Mouse (Mus musculus) liver, embryonic 11.5 days (tissue): Measurements from ENCODE around the gene Fbxo34. TPM values are rescaled to one million over a fixed set of nuclear protein-coding genes. Genes with fewer than 3 reads are reported as not detected.
"Not testable (repeated sequence)": the region's sequence is repeated elsewhere in the genome, so short reads cannot be mapped to it uniquely, and the experiment has no call there.

Source experiments
- ATAC-seq: fragments of 200-750 bp; cut with Nextera tagmentation; replicated peaks from 2 replicates; pipeline ENCODE4 v1.8.0; 2017; ENCODE audit warnings: moderate number of reproducible peaks, mild to moderate bottlenecking, moderate TSS enrichment, moderate library complexity; ENCODE audit not compliant: low FRiP score
- DNase-seq: peaks from one replicate; pipeline ENCODE4 v3.0.0-alpha.2; 2017; ENCODE audit warnings: low spot score
- H3K27ac ChIP-seq: fragments of 300-500 bp; sonication (generic); 2 replicates; pipeline ENCODE4 v1.5.1; 2014; ENCODE audit warnings: mild to moderate bottlenecking, low read depth, low read length, control low read depth
- H3K27me3 ChIP-seq: fragments of 300-500 bp; sonication (generic); replicated peaks from 2 replicates; pipeline ENCODE4 v1.6.1; 2014; ENCODE audit warnings: low read length, mixed read lengths; ENCODE audit not compliant: control insufficient read depth, insufficient read depth
- H3K36me3 ChIP-seq: fragments of 300-500 bp; sonication (generic); 2 replicates; pipeline ENCODE4 v1.6.1; 2014; ENCODE audit warnings: mild to moderate bottlenecking, low read length, moderate library complexity, mixed read lengths; ENCODE audit not compliant: control insufficient read depth, insufficient read depth
- H3K4me1 ChIP-seq: fragments of 300-500 bp; sonication (generic); replicated peaks from 2 replicates; pipeline ENCODE4 v1.6.1; 2014; ENCODE audit warnings: low read length, mixed read lengths; ENCODE audit not compliant: control insufficient read depth, insufficient read depth
- H3K4me2 ChIP-seq: fragments of 300-500 bp; sonication (generic); 2 replicates; pipeline ENCODE4 v1.6.1; 2014; ENCODE audit warnings: mild to moderate bottlenecking, control low read depth, moderate library complexity
- H3K4me3 ChIP-seq: fragments of 300-500 bp; sonication (generic); 2 replicates; pipeline ENCODE4 v1.5.1; 2014; ENCODE audit warnings: low read depth, low read length, control low read depth
- H3K9ac ChIP-seq: fragments of 300-500 bp; sonication (generic); 2 replicates; pipeline ENCODE4 v1.6.1; 2014; ENCODE audit warnings: low read depth, low read length, control low read depth
- H3K9me3 ChIP-seq: fragments of 300-500 bp; sonication (generic); 2 replicates; pipeline ENCODE4 v1.6.1; 2016; ENCODE audit warnings: low read length, inconsistent platforms, mixed read lengths; ENCODE audit not compliant: control insufficient read depth
- WGBS: fragments of 180-500 bp; shearing (Covaris S2); extraction: QIAGEN DNeasy Blood & Tissue Kit; methylation state at CpG from one replicate; pipeline ENCODE4 v1.1.7; 2014; 5-methylcytosine and 5-hydroxymethylcytosine counted together
- polyA plus RNA-seq: library from polyadenylated mRNA; unstranded; fragments of >200 nt; fragmentation: Nextera tagmentation; extraction: Ambion mirVana; gene quantifications from 2 replicates; pipeline ENCODE4 v1.2.1, GENCODE M21; 2014

The Fbxo34 gene
- polyA plus RNA-seq, 1 experiment from 2014 or later = 27.8 TPM

DNA sequence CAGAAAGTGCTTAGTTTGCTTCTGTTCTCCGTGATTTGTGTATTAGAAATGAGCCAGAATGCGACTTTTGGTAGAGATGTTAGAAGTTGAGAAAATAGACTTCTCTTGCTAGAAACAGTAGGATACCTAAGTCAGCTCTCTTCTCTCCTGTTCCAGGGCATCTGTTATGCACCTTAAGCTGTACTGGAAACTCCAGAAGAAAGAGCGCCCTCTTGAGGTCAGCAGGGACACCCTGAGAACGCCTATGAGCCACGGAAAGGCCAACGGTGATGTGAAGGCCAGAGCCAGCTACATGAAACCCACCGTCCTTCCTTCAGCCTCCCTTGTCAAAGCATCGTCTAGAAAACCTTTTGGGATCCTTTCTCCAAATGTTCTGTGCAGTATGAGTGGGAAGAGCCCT is 78.8 kb downstream of the Fbxo34 start:
- Histone ChIP-seq H3K27me3 (no peaks in the 10 kb centered on the region), H3K4me1 (peaks cover 49% of the 10 kb centered on the region), H3K36me3 (peaks cover 2% of the 10 kb centered on the region; the same call in 1 of the 2 replicates), H3K9me3 (no peaks in the 10 kb centered on the region), H3K9ac (no peak overlapping the region), H3K4me3 (no peak overlapping the region), H3K27ac (no peak overlapping the region), H3K4me2 (no peak overlapping the region)
- WGBS = 41% methylated on average over 8 of the region's 8 CpGs
- ATAC-seq = no peak
- DNase-seq = no peak

DNA sequence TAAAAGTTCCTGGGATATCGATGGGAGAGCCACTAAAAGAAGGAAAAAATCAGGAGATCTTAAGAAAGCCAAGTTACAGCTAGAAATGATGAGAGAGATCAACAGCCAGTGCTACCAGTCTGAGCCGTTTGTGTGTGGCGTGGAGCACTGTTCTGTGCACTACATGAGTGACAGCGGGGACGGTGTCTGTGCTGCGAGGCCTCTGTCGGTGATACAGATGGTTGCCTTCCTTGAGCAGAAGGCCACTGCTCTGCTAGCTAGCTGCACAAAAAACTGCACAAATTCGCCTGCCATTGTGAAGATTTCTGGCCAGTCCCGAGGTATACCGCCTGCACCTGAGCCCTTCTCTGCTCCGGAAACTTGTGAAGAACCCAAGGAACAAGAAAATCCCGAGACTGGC is 79.4 kb downstream of the Fbxo34 start:
- not testable (repeated sequence) for H3K4me3 ChIP-seq, H3K36me3 ChIP-seq, H3K4me2 ChIP-seq, H3K9me3 ChIP-seq, ATAC-seq, H3K9ac ChIP-seq, DNase-seq, H3K27ac ChIP-seq, H3K27me3 ChIP-seq
- H3K4me1 ChIP-seq = peaks cover 52% of the 10 kb centered on the region
- 91% methylated on average over 11 of the region's 12 CpGs for WGBS

DNA sequence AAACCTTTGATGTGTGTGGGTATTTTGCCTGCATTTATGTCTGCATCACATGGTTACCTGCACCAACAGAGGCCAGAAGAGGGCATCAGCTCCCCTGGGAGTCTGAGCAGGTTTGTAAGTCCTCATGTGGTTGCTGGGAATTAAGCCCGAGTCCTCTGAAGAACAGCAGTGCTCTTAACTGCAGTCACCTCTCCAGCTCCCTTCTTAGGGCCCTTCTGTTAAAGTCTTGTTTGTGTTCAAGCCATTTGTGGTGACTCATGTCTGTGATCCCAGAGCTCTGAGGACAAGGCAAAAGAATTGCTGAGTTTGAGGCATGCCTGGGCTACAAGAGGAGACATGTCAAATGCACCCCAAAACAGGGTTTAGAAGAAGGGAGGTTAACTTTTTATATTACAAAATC is 82.3 kb downstream of the Fbxo34 start:
- H3K36me3 ChIP-seq = peaks cover 2% of the 10 kb centered on the region; the same call in 1 of the 2 replicates
- no peaks in the 10 kb centered on the region for H3K27me3 ChIP-seq
- no peak overlapping the region for H3K4me2 ChIP-seq
- H3K4me3 ChIP-seq = no peak overlapping the region
- ATAC-seq (no peak), DNase-seq (no peak)
- peaks cover 35% of the 10 kb centered on the region for H3K4me1 ChIP-seq
- H3K27ac ChIP-seq = peak overlapping the region; percentile 90
- H3K9ac ChIP-seq = no peak overlapping the region
- 73% methylated on average over 1 of the region's 1 CpGs for WGBS
- no peaks in the 10 kb centered on the region for H3K9me3 ChIP-seq

DNA sequence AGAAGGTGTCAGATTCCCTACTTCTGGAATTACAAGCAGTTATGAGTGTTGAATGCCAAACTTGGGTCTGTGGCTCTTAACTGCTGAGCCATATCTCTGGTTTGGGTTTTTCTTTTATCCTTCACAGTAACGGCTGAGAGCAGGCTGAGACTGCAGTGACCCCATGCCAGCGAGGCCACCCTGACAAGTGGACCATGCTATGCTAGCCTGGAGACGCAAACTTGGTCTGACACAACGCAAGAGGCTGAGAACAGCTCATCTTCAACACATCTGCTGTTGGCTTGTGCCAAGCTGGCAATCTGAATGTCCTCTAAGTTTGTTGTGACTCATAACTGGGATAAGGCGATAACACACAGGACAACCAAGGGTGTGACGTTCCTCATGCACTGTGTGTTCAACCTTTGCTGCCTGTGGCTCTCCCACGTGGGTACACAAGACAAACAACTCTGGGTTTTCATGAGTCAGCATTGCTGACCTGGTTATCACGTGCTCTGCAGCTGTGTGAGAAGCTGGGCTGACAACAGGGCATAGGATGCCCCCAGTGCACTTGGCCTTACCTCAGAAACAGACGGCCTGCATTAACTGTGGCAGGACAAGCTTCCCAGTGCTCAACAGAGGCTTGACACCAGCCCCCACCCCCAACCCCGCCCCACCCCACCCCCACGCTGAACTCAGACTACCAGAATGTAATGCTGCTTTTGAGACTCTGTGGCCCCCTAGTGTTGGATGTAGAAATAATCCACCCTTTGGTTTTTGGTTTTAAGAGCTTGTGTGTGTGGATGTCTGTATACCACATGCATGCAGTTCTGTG is 83.3 kb downstream of the Fbxo34 start:
- Histone ChIP-seq H3K27me3 (no peaks in the 10 kb centered on the region), H3K36me3 (peaks cover 2% of the 10 kb centered on the region; the same call in 1 of the 2 replicates), H3K9me3 (no peaks in the 10 kb centered on the region), H3K4me2 (peak overlapping the region; percentile 46), H3K4me3 (no peak overlapping the region), H3K9ac (peak overlapping the region; percentile 50), H3K4me1 (peaks cover 25% of the 10 kb centered on the region), H3K27ac (peak overlapping the region; percentile 90)
- DNase-seq (peak; percentile 74), ATAC-seq (peak; percentile 94)
- WGBS = 23% methylated on average over 11 of the region's 11 CpGs

DNA sequence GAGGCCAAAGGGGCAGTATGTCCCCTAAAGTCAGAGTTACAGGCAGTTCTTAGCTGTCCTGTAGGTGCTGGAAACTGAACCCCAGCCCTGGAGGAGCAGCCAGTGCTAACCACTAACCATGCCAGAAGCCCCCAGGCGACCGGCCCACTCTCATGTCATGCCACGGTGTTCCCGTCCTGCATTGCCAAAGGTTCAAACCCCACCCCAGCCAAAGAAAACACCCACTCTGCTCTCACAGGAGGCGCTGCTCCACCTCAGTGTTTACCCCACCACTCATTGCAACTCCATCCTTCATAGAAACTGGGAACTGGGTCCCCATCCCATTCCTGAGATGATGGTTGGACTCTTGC is 83.9 kb downstream of the Fbxo34 start:
- Histone ChIP-seq H3K4me1 (peaks cover 23% of the 10 kb centered on the region), H3K27me3 (no peaks in the 10 kb centered on the region), H3K9ac (peak overlapping the region; percentile 50), H3K4me3 (no peak overlapping the region), H3K27ac (peak overlapping the region; percentile 90), H3K4me2 (peak overlapping the region; percentile 46), H3K9me3 (no peaks in the 10 kb centered on the region), H3K36me3 (peaks cover 2% of the 10 kb centered on the region; the same call in 1 of the 2 replicates)
- ATAC-seq (no peak), DNase-seq (no peak)
- 79% methylated on average over 5 of the region's 5 CpGs for WGBS

- no peak for DNase-seq
- Histone ChIP-seq H3K27ac (no peak overlapping the region), H3K36me3 (peaks cover 2% of the 10 kb centered on the region; the same call in 1 of the 2 replicates), H3K9me3 (no peaks in the 10 kb centered on the region), H3K4me2 (no peak overlapping the region), H3K27me3 (no peaks in the 10 kb centered on the region), H3K4me3 (no peak overlapping the region), H3K4me1 (peaks cover 23% of the 10 kb centered on the region), H3K9ac (no peak overlapping the region)
- 74% methylated on average over 1 of the region's 1 CpGs for WGBS
- no peak for ATAC-seq
Measured at GRCm38 (mm10) chr14:47535096-47535495, 84.9 kb downstream of the Fbxo34 start.

DNA sequence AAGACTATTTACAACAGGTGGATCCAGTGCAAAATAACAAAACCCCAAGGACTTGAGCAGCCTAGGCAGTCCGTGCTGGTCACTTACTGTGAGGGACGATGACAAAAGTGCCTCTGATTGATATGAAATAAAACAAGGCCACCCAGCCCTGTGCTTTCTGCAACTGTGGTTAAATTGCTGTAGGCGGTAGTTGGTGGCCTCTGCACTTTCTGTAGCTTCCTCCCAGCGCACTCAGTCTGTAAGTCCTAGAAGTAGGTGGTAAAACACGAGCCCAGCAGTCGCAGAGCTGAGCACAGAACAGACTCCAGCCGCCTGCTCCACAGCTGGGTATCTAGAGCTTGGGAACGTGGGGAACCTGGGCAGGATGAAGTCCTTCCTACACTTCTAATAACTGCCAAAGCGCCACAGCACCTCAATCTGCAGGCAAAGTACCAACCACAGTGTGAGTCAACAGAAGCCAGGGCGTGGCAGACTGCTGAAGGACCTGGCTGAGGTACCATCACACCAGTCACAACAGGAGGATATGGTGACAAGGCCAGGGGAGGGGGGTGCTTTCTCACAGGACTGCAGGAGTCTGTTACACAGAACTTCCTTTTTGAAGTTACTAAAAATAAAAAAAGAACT is 91.2 kb downstream of the Fbxo34 start:
- WGBS = 82% methylated on average over 10 of the region's 10 CpGs
- no peak overlapping the region for H3K4me2 ChIP-seq
- H3K4me3 ChIP-seq = no peak overlapping the region
- no peak for ATAC-seq
- peaks cover 11% of the 10 kb centered on the region for H3K36me3 ChIP-seq
- H3K27me3 ChIP-seq = no peaks in the 10 kb centered on the region
- H3K9ac ChIP-seq = no peak overlapping the region
- H3K4me1 ChIP-seq = peaks cover 14% of the 10 kb centered on the region
- H3K9me3 ChIP-seq = no peaks in the 10 kb centered on the region
- no peak for DNase-seq
- H3K27ac ChIP-seq = no peak overlapping the region

GRCm38 (mm10) chr14:47542283-47542682 is 92.1 kb downstream of the Fbxo34 start:
- WGBS = 83% methylated on average over 3 of the region's 3 CpGs
- H3K36me3 ChIP-seq = peaks cover 17% of the 10 kb centered on the region
- ATAC-seq (no peak), DNase-seq (no peak)
- H3K27ac ChIP-seq = no peak overlapping the region
- no peak overlapping the region for H3K9ac ChIP-seq
- peaks cover 14% of the 10 kb centered on the region for H3K4me1 ChIP-seq
- no peaks in the 10 kb centered on the region for H3K9me3 ChIP-seq
- no peak overlapping the region for H3K4me3 ChIP-seq
- no peaks in the 10 kb centered on the region for H3K27me3 ChIP-seq
- H3K4me2 ChIP-seq = no peak overlapping the region

DNA sequence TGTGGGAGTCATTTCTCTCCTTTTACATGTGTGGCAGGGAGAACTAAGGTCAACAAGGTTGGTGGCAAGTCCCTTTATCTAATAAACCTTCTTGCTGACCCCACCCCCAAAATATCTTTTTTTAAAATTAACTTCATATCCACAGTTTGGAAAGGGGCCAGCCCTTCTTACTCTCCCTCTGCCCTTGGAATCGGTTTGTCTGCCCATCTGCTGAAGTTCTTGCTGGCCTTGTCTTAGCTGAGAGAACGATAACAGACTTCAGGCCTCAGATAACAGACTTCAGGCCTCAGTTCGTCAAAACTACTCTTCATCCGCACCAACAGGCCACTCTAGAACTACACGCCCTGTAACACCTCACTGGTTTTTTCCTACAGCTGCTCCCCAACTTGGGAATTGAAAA is 94.1 kb downstream of the Fbxo34 start:
- WGBS = 53% methylated on average over 5 of the region's 5 CpGs
- peak overlapping the region; percentile 36 for H3K4me2 ChIP-seq
- no peak overlapping the region for H3K4me3 ChIP-seq
- H3K9me3 ChIP-seq = no peaks in the 10 kb centered on the region
- H3K9ac ChIP-seq = no peak overlapping the region
- H3K4me1 ChIP-seq = peaks cover 14% of the 10 kb centered on the region
- ATAC-seq (peak; percentile 89), DNase-seq (no peak)
- H3K36me3 ChIP-seq = peaks cover 20% of the 10 kb centered on the region
- peak overlapping the region; percentile 59 for H3K27ac ChIP-seq
- no peaks in the 10 kb centered on the region for H3K27me3 ChIP-seq
